Mouse (Mus musculus) embryo, embryonic 10.5 days (tissue): ENCODE measurements around the gene Rdh9.

ENCODE experiments used
- DNase-seq: peaks from one replicate; pipeline ENCODE4 v3.0.0-alpha.2; 2015; ENCODE audit warnings: low spot score

The Rdh9 gene

DNA sequence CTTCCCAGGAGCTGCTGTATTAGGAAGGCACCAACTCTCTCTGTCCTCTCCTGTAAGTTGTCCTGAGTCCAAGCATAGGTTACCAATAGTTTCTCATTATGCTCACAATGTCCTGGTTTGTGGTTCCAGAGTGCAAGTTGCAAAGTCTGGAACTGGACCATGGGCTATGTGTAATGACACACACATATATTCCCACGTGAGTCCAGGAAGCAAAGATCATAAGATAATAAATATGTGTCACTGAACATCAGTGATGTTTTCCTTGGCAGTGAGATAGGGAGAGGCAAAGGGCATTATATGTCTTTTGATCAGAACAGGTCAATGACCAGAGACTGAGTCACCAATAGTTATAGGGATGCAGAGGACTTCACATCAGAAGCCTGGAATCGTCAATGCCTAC is at the start of gene Rdh9:
Gene Rdh9, plus strand, starts transcription at position 376 of the 400 bp plus-strand sequence.
- no peak for DNase-seq

DNA sequence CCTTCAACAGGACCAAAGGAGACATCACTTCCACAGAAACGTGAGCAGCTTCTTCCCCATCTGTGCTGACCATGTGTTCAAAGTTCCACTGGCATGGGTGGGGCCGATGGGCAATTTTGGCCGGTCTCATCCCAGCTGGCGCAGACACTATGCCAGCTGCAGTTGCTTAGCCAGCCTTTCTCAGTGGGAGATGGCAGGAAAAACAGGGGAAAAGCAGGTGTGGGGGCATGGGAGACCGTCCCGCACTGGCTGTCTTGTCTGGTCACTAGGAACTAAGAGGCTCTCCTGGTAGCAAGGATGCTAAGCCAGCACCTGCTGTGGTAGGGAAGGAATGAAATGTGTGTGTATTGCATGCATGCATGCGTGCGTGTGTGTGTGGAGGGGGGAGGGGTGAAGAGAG is 47.7 kb upstream of the Rdh9 start:
- no peak for DNase-seq

DNA sequence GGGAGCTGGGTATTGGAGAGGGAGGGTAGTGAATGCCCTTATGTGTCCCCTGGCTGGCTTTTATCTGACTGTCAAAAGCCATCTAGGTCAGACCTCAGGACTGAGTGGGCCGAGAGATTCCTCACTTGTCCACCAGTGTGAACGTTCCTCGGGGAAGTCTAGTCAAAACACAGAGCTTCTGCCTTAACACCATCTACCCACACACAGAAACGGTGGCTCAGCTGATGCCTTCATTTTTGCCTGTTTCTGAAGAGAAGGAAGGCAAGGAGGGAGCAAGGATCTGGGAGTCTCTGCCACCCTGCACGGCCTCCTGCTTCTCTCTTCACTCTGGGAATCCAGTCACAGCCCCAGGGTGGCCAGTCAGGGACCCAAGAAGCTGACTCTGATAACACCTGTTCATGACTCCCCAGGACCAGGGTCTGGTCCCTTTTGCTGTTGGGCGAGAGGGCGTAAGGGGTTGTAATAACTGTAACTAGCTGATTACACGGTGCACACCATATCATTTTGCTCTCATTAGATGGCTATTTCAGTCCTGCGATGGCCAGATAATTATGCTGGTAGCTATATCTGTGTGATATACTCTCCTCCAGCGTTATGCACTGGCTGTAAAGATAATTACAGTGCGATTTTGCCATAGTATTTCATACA is 45.8 kb upstream of the Rdh9 start:
- no peak for DNase-seq

DNA sequence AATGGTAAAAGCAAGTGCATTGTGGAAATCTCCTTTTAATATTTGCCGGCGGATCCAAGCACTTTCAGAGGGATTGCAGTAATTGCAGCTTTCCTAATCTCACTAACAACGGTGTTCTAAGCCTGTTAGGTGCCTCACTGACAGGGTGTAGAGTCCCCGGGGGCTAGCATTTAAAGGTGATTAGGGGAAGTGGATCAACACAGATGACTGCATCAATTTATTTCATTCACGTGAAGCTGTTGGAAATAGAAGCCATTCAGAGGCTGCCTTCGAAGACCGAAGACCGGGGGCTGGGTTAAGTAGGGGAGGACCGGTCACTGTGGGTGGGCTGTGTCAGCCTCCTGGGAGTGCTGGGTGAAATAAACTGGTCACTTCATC is 45.3 kb upstream of the Rdh9 start:
- no peak for DNase-seq

DNA sequence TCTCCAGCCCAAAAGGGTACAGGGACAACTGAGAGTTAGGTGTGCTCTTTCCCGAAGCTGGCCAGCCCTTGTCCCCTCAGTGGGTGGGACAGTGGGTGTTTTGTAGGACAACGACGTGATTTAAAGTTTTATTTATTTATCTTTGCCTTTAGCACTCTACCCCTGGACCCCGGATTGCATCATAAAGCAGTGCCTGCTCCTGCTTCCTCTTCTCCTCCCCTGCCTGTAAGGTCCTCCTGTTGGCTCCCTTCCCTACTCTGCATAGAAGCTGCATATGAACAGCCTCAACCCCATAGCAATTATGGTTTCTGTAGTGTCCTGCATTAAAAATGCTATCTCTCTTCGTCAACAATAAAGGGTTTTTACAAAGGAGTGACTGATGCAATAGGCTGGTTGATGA is 44.8 kb upstream of the Rdh9 start:
- DNase-seq = no peak

DNA sequence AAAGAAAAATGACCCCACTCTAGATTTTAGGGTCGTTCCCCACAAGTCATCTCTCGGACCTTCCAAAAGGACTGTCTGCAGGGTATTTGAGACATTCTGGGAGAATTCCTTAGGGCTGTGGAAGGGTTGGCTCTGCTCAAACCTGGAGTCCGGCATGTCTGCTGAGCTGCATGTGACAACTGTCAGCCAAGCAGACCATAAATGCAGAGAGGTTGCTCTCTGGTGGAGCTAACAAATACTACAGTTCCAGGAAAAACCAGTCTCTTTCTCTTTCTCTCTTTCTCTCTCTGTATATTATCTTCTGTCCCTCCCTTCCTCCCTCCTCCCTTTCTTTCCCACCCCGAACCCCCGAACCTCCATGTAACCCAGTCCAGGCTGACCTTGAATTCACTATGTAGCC is 41.8 kb upstream of the Rdh9 start:
- peak; percentile 54 for DNase-seq

DNA sequence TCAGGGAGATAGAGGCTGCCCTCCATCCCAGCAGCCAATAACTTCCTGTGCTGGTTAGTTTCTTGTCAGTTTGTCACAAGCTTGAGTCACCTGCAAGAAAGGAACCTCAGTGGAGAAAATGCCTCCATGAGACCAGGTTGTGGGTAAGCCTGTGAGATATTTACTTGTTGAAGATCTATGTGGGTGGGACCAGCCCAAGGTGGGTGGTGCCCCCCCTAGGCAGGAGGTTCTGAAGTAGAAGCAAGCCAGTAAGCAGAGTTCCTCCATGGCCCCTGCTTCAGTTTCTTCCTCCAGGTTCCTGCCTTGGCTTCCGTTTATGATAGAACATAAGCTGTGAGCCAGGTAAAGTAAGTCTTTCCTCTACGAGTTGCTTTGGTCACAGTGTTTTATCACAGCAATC is 39.9 kb upstream of the Rdh9 start:
- no peak for DNase-seq

DNA sequence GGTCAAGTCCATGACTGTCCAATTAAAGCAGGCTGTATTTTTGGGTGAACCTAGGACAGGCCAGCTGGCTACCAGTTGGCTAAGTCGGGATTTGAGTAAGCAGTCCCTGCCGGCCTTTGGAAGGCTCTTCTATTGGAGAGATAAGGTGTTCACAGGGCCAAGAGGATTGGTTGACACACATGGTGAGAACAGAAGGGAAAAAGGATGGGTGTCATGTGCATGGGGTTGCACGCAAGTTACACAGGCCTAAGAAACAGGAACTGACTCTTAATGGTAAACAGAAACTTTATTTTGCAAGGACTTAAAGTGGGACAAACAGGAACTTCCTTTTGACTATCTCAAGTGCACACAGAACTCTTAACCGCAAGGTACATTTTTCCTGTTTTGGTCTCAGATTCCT is 39.3 kb upstream of the Rdh9 start:
- DNase-seq = no peak

DNA sequence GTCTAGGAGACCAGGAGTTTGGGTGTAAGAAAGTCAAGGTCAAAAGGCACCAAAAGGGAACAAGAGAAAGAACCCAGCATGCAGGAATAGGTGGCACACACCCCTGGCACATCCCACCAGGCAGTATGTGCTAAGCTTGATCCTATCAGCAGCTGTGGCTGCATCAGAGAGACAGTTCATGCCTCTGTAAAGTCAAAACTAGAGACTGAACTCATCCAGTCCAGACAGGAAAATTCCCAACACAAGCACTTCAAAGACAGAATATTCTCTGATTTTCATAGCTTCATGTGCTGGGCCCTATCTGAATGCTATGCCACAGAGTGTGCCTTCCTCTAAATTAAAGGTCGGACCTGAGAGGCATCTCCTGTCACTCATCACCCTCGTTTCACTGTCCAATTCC is 38.6 kb upstream of the Rdh9 start:
- no peak for DNase-seq

DNA sequence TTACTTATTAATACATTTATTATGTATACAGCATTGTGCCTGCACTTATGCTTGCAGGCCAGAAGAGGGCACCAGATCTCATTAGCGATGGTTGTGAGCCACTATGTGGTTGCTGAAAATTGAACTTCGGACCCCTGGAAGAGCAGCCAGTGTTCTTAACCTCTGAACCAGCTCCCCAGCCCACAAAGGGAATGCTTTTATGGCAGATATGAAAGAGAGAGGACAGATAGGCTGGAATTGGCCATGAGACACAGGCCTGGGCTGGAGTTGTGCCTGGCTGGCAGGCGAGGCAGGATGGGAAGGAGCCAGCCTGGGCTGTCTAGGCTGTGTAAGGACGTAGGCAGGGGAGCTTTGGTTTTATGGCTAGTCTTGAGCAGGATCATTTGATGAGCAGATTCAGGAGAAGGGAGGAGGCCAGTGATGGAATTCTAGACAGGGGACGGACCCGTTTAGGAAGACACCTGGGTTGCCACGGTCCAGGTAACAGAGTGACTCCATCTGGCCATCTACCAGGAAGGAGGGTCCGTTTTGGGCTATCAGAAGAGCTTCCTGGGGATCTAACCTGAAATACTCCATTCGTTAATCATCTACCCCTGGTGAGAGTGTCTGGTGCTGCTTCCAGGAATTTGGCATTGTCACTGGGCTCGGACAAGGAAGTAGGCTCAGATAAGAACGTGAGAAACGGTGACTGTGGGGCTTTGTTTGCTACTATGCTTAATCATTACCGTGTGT is 37.9 kb upstream of the Rdh9 start:
- peak; percentile 55 for DNase-seq

DNA sequence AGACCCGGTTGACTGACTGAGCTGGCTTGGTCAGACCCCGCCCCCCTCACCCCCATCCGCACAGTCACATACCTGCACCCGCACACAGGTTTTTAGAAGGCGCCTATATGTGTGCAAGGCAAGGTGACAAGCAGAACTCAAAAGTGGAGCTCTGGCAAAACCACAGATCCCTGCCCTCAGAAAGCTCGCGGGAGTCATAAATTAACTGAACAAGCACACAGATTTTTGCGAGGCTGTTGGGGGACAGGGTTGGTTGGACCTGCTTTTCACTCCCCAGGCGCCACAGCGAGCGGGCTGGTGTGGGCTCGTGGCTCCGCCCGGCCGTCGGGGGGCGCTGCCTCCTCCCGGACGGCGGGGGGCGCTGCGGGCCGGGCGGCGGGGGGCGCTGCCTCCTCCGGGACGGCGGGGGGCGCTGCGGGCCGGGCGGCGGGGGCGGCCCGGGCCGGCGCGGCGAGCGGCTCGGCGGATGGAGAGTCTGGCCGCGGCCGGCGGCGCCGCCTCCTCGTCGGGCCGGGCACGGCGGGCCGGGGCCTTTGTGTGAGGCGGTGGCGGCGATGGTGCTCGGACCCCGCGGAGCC is 37.0 kb upstream of the Rdh9 start, which contains the start of gene Zbtb39:
Gene Zbtb39, plus strand, starts transcription at position 456 of the 578 bp plus-strand sequence.
- peak; percentile 82 for DNase-seq

DNA sequence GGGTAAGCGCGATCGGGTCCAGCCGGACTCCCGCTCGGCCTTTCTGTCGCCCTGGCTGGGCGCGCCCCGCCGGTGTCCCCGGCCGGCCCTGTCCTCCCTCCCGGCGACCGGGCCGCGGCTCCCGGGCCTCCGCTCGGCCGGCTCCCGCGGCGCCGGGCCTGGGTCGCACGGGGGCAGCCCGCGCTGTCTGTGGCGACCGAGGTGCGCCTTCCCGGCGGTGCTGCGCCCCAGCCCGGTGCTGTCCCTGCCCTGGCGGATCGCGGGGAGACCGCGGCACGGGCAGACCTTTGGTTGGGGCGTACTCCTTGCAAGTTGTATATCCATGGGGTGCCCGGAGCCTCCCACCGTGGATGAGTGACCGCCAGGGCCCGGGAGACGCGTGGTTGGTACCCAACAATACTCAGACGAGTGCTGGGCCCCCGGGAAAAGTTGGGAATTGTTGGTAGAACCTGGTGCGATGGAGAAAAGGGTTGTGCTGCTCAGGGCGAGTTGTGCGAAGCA is 36.5 kb upstream of the Rdh9 start:
- peak; percentile 48 for DNase-seq

DNA sequence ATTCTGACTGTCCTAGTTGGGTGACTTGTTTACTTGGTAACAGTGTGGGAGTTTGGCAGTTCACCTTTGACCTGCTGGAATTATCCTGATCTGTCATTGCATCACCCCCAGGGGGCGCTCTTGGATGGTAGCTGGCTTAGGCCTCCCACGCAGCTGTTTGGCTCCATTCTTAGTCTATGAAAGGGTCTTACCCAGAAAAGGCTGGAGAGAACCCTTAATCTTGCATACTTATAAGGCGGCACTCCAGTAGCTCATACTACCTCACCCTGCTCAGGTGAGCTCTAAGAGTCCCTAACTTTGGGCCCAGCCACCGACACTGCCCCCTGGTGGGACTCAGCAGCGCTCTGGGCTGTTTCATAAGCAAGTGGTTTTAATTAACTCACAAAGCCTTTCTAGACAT is 31.5 kb upstream of the Rdh9 start:
- DNase-seq = peak; percentile 65

DNA sequence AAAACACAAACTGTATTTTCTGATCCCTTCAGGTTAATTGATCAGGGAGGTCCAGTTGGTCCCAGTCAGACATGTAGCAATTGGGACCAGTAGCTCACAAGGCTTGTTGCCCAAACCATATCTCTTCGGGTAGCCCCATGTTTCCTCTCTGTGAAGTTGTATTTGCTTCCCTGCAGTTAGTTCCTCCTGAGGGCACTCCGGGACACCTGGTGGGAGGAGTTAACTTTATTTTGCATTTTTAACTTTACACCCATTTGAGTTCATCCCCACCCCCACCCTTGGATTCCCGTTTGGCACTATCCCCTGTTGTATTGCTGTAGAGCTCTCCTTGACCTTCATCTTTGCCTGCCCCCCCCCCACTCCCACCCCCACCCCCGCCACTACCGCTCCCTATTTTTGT is 30.3 kb upstream of the Rdh9 start:
- DNase-seq = no peak

DNA sequence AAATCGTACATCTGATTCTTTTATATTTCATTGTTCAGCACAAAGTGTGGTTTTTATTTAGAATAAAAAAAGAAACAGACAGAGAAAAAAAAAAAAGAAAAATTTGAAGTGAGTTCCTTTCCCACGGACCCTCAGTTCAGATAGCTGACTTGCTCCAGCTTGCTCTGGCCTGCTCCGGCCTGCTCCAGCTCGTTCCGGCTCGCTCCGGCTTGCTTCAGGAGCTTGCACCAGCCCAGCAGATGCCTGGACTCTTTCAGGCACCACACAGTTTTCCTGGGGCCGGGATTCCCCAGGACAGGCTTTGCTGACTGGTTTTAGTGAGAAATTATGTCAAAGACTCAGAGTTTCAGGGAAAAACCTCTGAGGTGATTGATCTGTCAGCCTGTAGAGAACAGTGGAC is 28.9 kb upstream of the Rdh9 start:
- DNase-seq = no peak

DNA sequence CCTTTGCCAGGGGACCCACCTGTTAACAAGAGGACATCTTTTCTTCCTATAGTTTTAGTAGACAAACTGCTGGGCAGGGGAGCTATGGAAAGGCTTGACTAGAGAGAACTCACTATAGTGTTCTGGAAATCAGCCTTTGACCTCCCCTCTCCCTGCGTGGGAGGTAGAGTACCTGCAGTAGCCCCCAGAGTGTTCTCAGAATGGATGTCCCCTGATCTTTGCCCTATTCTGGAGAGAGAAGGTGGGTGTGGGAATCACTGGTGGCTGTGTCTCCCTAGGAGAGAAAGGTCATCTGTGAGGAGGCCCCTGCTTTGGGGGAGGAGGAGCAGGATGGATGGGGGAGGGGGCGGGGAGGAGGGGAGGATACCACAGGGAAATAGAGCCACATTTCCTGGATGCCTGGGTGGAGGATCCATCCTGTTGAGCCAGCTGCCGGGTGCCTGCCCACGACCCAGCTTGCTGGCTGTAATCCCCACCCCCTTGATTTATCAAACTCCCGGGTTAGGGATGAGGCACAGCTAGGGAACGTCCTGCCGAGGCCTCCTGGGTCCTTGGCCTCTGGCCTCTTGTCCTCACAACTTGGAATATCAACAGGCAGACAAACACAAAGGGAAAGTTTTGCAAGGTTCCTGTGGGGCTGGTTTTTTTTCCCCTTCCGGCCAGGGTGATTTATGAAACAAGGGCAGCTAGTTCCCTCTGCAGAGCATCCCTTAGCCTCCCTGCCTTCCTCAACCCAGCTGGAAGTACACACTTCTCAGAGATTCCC is 27.2 kb upstream of the Rdh9 start:
- peak; percentile 33 for DNase-seq

DNA sequence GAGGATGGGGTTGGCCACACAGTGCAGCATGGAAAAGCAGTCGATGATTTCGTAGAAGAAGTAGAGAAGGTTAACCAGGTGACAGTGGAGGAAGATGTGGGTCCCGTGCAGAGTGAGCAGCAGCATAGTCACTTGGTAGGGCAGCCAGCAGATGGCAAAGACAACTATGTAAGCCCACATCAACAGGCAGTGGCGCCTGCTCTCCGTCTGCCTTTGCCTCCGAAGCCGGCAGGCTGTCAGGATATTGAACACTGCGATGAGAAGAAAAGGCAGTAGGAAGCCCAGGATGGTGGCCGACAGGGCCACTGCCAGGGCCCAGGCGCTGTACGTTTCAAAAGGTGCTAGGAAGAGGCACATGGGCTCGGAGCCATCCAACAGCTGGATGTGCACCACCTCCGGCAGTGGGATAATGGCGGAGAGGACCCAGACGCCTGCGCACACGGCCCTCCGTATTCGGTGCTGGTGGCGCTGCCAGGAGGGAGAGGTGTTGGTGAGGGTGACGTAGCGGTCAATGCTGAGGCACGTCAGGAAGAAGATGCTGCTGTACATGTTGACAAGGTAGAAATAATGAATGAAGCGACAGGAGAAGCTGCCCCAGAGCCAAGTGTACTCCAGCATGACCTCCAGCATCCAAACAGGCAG is 25.9 kb upstream of the Rdh9 start:
- DNase-seq = no peak

DNA sequence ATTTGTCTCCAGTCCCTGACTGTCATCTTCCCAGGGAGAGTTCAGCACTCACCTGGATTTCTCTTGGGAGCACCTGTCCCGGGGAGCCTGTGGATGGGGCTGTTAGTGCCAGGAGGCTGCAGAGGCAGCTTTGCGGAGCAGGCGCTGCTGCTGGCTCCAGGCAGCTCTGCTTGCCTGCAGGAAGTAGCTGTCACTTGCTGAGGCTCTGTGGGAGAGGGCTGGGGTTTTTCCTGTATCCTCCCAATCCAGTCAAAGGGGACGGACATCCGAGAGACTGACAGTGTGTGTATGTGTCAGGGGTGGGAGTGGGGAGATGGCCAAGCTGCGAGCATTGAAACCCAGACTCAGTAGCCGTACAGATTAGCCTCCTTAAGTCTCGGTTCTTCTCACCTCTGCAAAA is 24.6 kb upstream of the Rdh9 start, which contains the start of gene Gpr182:
Gene Gpr182, minus strand, starts transcription at position 185 of the 400 bp plus-strand sequence.
- no peak for DNase-seq

DNA sequence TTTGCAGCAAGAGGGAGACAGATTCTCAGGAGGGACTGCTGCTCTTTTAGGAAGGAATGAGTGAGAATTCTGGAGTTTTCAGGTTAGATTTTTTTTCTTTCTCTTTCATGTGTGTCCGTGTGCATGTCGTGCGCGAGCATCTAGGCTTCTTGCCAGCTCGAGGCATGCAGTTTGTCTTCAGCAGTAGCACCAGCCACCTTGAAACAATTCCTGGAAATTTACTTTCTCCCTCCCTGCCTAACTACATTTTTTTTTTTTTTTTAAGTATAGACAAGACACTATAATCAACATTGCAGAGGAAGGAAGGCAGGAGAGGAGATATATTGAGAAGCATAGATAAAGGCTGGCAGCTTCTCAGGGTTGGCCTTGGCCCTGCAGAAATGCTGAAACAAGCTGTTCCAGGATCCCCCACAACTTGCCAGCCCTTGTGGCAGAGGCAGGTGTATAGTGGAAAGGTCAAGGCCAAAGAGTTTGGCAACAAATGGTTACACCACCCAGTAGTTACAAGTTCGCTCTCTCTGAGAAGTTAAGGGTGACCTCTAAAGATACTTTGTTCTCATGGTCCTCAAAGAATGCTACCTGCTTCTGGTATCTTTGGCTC is 21.5 kb upstream of the Rdh9 start:
- DNase-seq = no peak

DNA sequence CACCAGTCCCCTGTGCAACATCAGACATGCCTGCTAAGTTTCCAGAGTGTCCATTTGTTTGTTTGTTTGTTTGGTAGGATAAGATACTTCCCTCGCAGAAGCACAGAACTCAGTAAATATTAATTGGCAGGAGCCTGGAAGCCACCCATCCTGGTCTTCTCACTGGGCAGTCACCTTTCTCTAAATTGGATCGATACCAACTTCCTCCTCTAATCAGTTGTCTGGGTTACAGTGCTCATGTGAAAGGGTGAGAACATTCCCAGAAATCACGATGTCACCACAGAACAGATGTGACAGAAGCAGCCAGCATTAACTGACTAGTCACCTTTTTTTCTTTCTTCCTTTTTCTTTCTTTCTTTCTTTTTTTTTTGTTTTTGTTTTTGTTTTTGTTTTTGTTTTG is 20.9 kb upstream of the Rdh9 start:
- DNase-seq = no peak

DNA sequence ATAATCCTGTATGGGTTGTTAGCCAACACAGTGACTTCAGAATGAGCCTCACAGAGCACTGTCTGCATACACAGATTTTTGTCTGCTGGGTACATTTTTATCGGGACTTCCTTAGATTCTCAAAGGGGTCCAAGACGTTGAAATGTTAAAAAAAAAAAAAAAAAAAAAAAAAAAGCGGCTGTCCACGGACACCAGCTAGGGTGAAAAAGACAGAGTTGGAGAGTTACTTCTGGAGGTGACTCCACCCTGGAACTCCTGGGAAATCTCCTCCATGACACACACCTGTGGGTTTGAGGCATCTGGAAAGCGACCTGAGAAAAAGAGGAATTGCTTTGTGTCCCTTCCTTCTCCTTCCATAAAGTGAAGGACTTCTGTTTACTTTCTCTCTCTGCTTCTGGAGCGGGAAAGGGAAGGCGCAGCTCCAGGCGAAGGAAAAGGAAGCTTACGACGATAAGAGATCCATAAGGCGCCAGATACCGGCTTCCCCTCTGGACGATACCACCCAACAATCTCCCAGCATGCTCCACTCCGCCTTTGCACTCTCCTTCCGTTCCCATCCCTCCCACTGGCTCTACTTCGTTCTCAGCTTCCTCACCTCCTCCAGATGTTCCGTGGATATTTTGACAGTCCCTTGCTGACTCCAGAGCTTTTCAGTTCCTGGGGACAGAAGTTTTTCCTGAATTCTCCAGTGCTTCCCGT is 20.3 kb upstream of the Rdh9 start:
- no peak for DNase-seq
